Mouse (Mus musculus) cortical plate, adult 2 months (tissue): ENCODE data around the gene Best3.

Experiments used
- CTCF ChIP-seq: fragments of 200-500 bp; IDR thresholded peaks from 2 replicates; pipeline ENCODE4 v1.5.1; 2011; ENCODE audit warnings: mild to moderate bottlenecking, control low read depth, low read length; ENCODE audit not compliant: insufficient read depth; ENCODE audit errors: extremely low read depth
- POLR2A ChIP-seq: fragments of 200-500 bp; IDR thresholded peaks from 2 replicates; pipeline ENCODE4 v1.6.1; 2011; ENCODE audit warnings: mild to moderate bottlenecking, low read length, control low read depth; ENCODE audit not compliant: insufficient read depth; ENCODE audit errors: extremely low read depth

- TF ChIP-seq POLR2A (no peak), CTCF (no peak)
Observed at GRCm38 (mm10) chr10:116977455-116977854, 8.7 kb upstream of the Best3 start.
